9 mouse cellular contexts compared by ENCODE assay signal in the genomic region with DNA sequence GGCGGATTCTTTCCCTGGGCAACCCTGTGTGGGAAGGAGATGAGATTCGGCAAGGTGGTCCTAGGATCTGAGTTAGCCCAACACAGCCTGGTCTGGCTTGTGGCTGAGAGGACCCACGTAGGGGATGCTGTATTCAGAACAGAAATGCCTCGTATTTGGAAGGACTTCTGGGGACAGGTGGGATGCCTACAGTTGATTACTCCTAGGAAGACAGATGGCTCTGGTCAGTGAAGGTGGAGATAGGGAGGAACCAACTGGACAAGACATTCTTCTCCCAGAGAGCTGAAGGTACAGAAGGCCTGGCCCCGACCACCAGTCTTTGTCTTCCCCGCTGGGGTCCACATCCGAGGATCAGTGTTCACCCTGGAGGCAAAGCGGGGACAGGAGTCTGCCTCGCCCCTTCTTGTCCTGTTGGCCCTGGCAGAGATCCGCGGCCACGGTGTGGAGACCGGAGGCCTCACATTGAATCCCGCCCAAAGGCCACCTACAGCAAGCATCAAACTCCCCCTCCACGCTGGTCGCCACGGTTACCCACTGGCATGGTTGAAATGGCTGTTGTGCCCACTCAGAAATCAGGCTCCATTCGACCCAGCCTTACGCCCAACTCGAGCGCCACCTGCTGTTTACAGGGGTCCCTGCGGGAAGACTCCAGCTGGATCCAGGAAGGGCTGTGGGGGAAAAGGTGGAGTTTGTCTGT.
DNase-seq lines count a peak whose midpoint lies in the region; ATAC-seq and TF ChIP-seq lines count a peak whose summit lies in the region.
"Had no signal": no experiment of that assay in that cellular context is flagged by ENCODE, and none has a peak within 500 bp of the region (broad histone marks: within the 10 kb centered on the region; RNA-seq: fewer than 3 reads in every experiment).

No protein-coding gene starts in this region.

- no peaks in the 10 kb centered on the region for H3K36me3 ChIP-seq in hindbrain, embryonic 13.5 days

- peak overlapping the region; percentile 52 for H3K4me3 ChIP-seq in cerebellum, adult 2 months (replicated peaks; ENCODE audit: insufficient read depth, low read depth, low read length)
- H3K4me3 ChIP-seq in hindbrain, embryonic 13.5 days, result peak overlapping the region; percentile 16; the same call in 1 of the 2 replicates

- H3K9me3 ChIP-seq in hindbrain, embryonic 13.5 days, result no peaks in the 10 kb centered on the region

- no peak for TF ChIP-seq POLR2A in cerebellum, adult 2 months (IDR thresholded peaks at IDR 0.05; ENCODE audit: borderline replicate concordance, insufficient read depth, low read length)

- H3K9ac ChIP-seq in hindbrain, embryonic 13.5 days, result no peak overlapping the region

- peak; percentile 56 for DNase-seq in Muller cell, postnatal 12 days (ENCODE audit: inconsistent ontology term)
- peak; percentile 57 to 74 for DNase-seq in cerebellum, adult 2 months
- peak; percentile 76 for DNase-seq in forelimb bud, embryonic 11.5 days (ENCODE audit: low read depth, low spot score)
- DNase-seq in layer of hippocampus, postnatal 10 days (ENCODE audit: low spot score in 2 of 2), result peak; percentile 90 to 91
- DNase-seq in lung, postnatal 25 days (ENCODE audit: low spot score), result peak; percentile 54
- DNase-seq in retina, embryonic 14.5 days (ENCODE audit: low spot score), result peak; percentile 86
- DNase-seq in thymus, postnatal 36 days, result peak; percentile 56 to 68

- H3K27me3 ChIP-seq in cerebellum, adult 2 months (ENCODE audit: control insufficient read depth, insufficient read depth, low read length), result no peaks in the 10 kb centered on the region
- no peaks in the 10 kb centered on the region for H3K27me3 ChIP-seq in hindbrain, embryonic 13.5 days

- TF ChIP-seq CTCF in cerebellum, adult 2 months (IDR thresholded peaks at IDR 0.05; ENCODE audit: borderline replicate concordance, insufficient read depth, low read depth, low read length), result peak; percentile 74

- peaks cover 7% of the 10 kb centered on the region for H3K4me1 ChIP-seq in cerebellum, adult 2 months (ENCODE audit: control insufficient read depth, insufficient read depth, low read length)
- H3K4me1 ChIP-seq in hindbrain, embryonic 13.5 days (replicated peaks), result peaks cover 22% of the 10 kb centered on the region

- peak overlapping the region; percentile 39 for H3K4me2 ChIP-seq in hindbrain, embryonic 13.5 days

- no peak overlapping the region for H3K27ac ChIP-seq in cerebellum, adult 2 months (ENCODE audit: insufficient read depth, low read length)
- no peak overlapping the region for H3K27ac ChIP-seq in hindbrain, embryonic 13.5 days
- H3K27ac ChIP-seq: macrophage had no signal

- peak; percentile 57 for ATAC-seq in hindbrain, embryonic 13.5 days (ENCODE audit: low FRiP score)

- 7% methylated on average over 22 of the region's 22 CpGs for WGBS in cerebellum, adult 2 months
- 21% methylated on average over 22 of the region's 22 CpGs for WGBS in hindbrain, embryonic 13.5 days
